Mouse (Mus musculus): ENCODE data around the gene Nhej1.

Gene Nhej1

DNA sequence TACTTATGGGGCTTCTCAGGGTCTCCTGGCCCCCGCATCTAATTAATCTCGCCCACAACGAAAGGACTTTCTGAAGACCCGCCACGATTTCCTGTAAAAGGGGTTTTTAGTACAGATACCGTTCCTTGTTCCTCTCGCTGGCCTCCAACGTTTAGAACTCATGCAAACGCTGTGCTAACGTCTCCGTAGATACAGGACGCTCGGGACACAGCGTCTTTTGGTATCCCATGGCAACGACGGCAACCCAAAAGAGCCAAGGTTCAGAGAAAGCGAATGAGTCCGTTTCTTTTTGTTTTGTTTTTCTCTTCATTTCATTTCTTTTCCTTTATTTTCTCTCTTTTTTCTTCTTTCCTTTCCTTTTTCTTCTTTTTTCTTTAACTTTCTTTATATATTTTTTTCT is 189.6 kb downstream of the Nhej1 start, which contains the start of gene Cfap65:
TSS of gene Cfap65 (minus strand) at position 198 of the 400 bp plus-strand sequence.
- no peak for DNase-seq (ENCODE audit: low read depth)

DNA sequence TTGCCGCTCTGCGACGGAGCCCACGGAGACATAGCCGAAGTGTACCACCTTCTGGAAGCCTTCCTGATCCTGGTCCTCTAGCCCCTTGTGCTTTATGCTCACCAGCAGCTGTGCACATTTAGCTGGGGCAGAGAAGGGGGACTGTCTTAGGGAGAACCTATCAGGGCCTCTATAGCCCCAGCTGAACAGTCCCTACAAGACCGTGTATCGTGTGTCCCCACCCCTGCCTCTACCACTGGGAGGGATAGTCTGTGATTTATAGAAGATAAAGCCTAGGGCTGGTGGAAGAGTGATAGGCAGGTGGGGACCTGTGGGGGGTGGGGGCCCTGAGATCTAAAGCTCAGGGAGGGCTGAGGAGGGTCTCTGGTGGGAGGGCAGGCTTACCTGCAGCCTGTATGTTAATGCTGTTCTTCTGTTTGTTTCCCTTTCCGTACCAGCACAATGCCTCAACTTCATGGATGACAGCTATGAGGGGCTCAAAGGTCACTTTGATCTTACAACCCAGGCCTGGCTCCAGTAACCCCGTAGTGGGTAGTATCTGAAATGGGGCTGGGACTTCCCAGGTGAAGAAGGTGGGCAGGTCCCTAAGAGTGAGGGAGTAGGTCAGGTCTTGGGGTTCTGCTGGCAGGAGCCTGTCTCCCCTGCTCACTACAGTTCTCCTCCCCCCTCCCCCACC is 197.2 kb downstream of the Nhej1 start:
- DNase-seq (ENCODE audit: low read depth) = no peak

DNA sequence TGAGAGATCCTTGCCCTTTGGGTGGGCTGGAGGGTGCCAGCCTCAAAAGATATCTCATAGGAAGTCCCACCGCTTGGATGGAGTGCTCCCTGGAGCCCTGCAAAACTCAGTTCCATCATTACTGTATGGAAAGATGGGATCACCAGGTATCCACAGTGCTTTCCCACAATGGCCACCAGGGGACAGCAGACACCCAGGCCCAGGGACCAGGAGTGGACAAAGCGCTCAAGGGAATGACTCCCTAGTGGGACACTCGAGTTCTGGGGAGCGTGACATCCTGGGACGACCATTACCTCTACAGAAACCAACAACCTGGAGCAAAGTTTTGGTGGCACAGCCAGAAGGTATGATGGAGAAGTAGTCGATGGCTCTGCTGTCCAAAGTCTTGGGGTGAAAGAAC is 198.3 kb downstream of the Nhej1 start:
- DNase-seq (ENCODE audit: low read depth) = peak; percentile 4

DNA sequence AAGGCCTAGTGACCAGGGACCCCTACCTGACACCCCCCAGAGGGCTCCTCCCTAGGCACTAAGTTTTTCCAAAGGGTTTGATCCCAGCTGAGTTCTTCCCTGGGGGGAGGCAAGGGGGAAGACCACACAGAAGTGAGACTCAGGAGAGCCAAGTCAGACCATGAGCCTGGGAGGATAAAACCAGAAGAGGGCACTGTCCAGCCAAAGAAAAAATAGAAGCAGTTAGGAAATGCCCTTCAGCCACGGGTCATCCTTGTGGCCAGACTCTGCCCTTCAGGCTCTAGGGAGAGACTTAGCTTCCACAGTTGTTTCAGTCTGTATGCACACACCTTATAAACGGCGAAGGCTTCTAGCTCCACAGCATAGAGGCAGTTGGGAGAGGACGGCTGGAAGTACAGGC is 200.5 kb downstream of the Nhej1 start:
- peak; percentile 15 for DNase-seq (ENCODE audit: low read depth)

Data from 416B (cell line).